Mouse (Mus musculus) liver, embryonic 14.5 days (tissue): ENCODE measurements at regions not wholly inside any gene's neighbourhood (a gene's known extent, or its start where the extent isn't known, plus 50 kb on each side); places are given as distances from the start of the nearest gene placed in this dataset.

Experiments
- ATAC-seq: fragments of 200-750 bp; cut with Nextera tagmentation; 2 replicates; pipeline ENCODE4 v1.8.0; 2017; ENCODE audit warnings: moderate number of reproducible peaks, mild to moderate bottlenecking, moderate library complexity; ENCODE audit not compliant: insufficient read depth
- DNase-seq, 3 experiments: peaks; one replicate each; pipeline ENCODE4 v3.0.0-alpha.2; 2012 to 2013; ENCODE audit warnings: low read depth in 3 of 3, low spot score in 3 of 3
- H3K27ac ChIP-seq: fragments of 300-500 bp; sonication (generic); 2 replicates; pipeline ENCODE4 v1.5.1; 2014; ENCODE audit warnings: moderate library complexity, mild to moderate bottlenecking, control low read depth, inconsistent platforms
- H3K27me3 ChIP-seq: fragments of 300-500 bp; sonication (generic); 2 replicates; pipeline ENCODE4 v1.6.1; 2014; ENCODE audit warnings: mild to moderate bottlenecking, low read length, moderate library complexity; ENCODE audit not compliant: control insufficient read depth, insufficient read depth
- H3K36me3 ChIP-seq: fragments of 300-500 bp; sonication (generic); replicated peaks from 2 replicates; pipeline ENCODE4 v1.6.1; 2014; ENCODE audit warnings: low read depth; ENCODE audit not compliant: control insufficient read depth, insufficient read depth
- H3K4me1 ChIP-seq, 2 experiments: fragments of 200-500 bp in 1 of 2; fragments of 300-500 bp in 1 of 2; sonication (generic) in 1 of 2; replicated peaks; 2 replicates each; pipeline ENCODE4 v1.6.1; 2012 to 2014; ENCODE audit warnings: antibody characterized with exemption in 1 of 2, inconsistent platforms in 1 of 2, low read length in 1 of 2; ENCODE audit not compliant: control insufficient read depth in 2 of 2, insufficient read depth in 2 of 2
- H3K4me2 ChIP-seq: fragments of 300-500 bp; sonication (generic); 2 replicates; pipeline ENCODE4 v1.6.1; 2014; ENCODE audit warnings: low read depth, mild to moderate bottlenecking, control low read depth, moderate library complexity
- H3K4me3 ChIP-seq, 2 experiments: fragments of 200-500 bp in 1 of 2; fragments of 300-500 bp in 1 of 2; sonication (generic) in 1 of 2; 2 replicates each; pipeline ENCODE4 v1.5.1; 2012 to 2014; ENCODE audit warnings: low read depth in 2 of 2, low read length in 2 of 2, mild to moderate bottlenecking in 2 of 2, control low read depth in 1 of 2, inconsistent platforms in 1 of 2, moderate library complexity in 1 of 2; ENCODE audit not compliant: insufficient read depth in 1 of 2
- H3K9ac ChIP-seq: fragments of 300-500 bp; sonication (generic); replicated peaks from 2 replicates; pipeline ENCODE4 v1.6.1; 2014; ENCODE audit warnings: mild to moderate bottlenecking, control low read depth, moderate library complexity
- H3K9me3 ChIP-seq: fragments of 300-500 bp; sonication (generic); 2 replicates; pipeline ENCODE4 v1.6.1; 2016; ENCODE audit warnings: low read length, mixed read lengths; ENCODE audit not compliant: control insufficient read depth
- CTCF ChIP-seq: IDR thresholded peaks from 2 replicates; pipeline ENCODE4 v1.5.1; 2016; ENCODE audit warnings: antibody characterized with exemption, low read depth, control low read depth
- EP300 ChIP-seq: IDR thresholded peaks from 2 replicates; pipeline ENCODE4 v1.6.1; 2016; ENCODE audit warnings: antibody characterized with exemption, low read depth
- WGBS: fragments of 180-500 bp; shearing (Covaris S2); extraction: QIAGEN DNeasy Blood & Tissue Kit; methylation state at CpG from one replicate; pipeline ENCODE4 v1.1.7; 2014; ENCODE audit not compliant: insufficient replicate concordance; 5-methylcytosine and 5-hydroxymethylcytosine counted together

DNA sequence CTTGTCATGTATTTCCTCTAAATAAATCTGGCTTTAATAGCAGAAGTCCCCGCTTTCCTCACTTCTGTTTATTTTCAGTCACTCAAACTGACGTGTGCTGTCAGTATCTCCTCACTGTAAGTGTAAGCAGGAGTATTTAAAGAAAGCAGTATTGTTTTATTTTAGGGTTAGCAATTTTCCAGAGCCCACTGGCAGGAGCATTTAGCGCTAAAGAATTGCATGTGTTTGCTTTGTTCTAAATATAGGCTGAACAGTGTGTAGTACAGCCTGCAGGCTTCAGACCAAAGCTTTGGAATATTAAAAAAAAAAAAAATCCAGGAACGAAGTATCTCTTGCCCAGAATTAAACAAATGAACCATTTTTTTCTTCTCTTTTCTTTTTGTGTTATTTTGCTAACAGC, 277.5 kb upstream of the Bmp2 start:
- ATAC-seq (no peak), DNase-seq (no peak)
- Histone ChIP-seq H3K9ac (no peak overlapping the region), H3K4me1 (no peaks in the 10 kb centered on the region), H3K9me3 (no peaks in the 10 kb centered on the region), H3K27me3 (no peaks in the 10 kb centered on the region), H3K36me3 (no peaks in the 10 kb centered on the region), H3K27ac (no peak overlapping the region), H3K4me2 (no peak overlapping the region), H3K4me3 (no peak overlapping the region)
- WGBS, result 38% methylated on average over 4 of the region's 4 CpGs
- TF ChIP-seq EP300, result no peak
- TF ChIP-seq CTCF, result no peak

- Histone ChIP-seq H3K27ac (no peak overlapping the region), H3K36me3 (no peaks in the 10 kb centered on the region), H3K4me2 (no peak overlapping the region), H3K27me3 (no peaks in the 10 kb centered on the region), H3K9ac (no peak overlapping the region), H3K4me1 (no peaks in the 10 kb centered on the region), H3K4me3 (no peak overlapping the region), H3K9me3 (no peaks in the 10 kb centered on the region)
- TF ChIP-seq EP300 (no peak), CTCF (no peak)
- WGBS, result 36% methylated on average over 4 of the region's 4 CpGs
- ATAC-seq (no peak), DNase-seq (no peak)
Observed at GRCm38 (mm10) chr2:133278546-133278945, 273.4 kb upstream of the Bmp2 start.

DNA sequence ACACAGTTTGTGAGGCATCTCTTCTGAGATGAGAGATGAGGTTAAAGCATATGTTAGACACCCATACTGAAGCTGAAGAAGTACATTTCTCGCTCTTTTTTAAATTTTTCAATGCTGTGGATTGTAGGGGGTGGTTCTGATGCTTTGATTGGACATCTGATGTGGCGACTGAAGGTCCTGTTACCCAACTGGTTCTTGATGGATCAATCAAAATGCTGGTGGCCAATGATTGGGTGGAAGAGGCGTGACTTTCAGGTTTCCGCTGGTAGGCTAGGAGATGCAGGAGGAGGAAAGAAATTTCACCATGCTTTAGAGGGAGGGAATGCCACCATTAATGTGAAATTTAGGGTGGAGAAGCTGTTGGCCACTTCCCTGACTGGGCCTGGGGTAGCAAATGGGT, 272.7 kb upstream of the Bmp2 start:
- Histone ChIP-seq H3K9me3 (no peaks in the 10 kb centered on the region), H3K9ac (no peak overlapping the region), H3K36me3 (no peaks in the 10 kb centered on the region), H3K4me2 (no peak overlapping the region), H3K27ac (no peak overlapping the region), H3K4me3 (no peak overlapping the region), H3K27me3 (no peaks in the 10 kb centered on the region), H3K4me1 (no peaks in the 10 kb centered on the region)
- 53% methylated on average over 4 of the region's 4 CpGs for WGBS
- DNase-seq (no peak), ATAC-seq (no peak)
- TF ChIP-seq EP300 (no peak), CTCF (no peak)

DNA sequence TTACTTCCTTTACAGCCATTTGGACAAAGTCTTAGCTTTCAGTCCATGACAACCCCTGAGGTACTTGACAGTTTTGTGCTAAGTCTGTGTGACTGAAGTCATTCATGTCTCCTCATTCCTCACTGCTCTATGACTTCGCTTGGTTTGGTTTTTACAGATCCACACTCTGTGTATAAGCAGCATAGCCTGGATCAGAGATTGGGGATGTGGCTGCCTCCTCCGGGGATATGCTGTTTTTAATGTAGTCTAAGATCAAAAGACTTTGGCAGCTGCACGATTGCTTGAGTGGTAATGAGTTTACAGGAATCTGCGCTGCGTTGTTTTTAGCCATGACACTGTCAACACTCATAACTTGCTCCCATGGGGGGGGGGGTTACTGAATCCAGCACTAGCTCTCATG, 269.3 kb upstream of the Bmp2 start:
- no peaks in the 10 kb centered on the region for H3K27me3 ChIP-seq
- H3K27ac ChIP-seq, result no peak overlapping the region
- TF ChIP-seq EP300 (no peak), CTCF (no peak)
- DNase-seq (no peak), ATAC-seq (no peak)
- no peak overlapping the region for H3K4me2 ChIP-seq
- no peaks in the 10 kb centered on the region for H3K9me3 ChIP-seq
- H3K4me3 ChIP-seq, result no peak overlapping the region
- H3K36me3 ChIP-seq, result no peaks in the 10 kb centered on the region
- WGBS, result 65% methylated on average over 5 of the region's 5 CpGs
- H3K9ac ChIP-seq, result no peak overlapping the region
- H3K4me1 ChIP-seq, result no peaks in the 10 kb centered on the region

- Histone ChIP-seq H3K9ac (no peak overlapping the region), H3K9me3 (no peaks in the 10 kb centered on the region), H3K4me1 (no peaks in the 10 kb centered on the region), H3K4me3 (no peak overlapping the region), H3K27ac (no peak overlapping the region), H3K36me3 (no peaks in the 10 kb centered on the region), H3K4me2 (no peak overlapping the region), H3K27me3 (no peaks in the 10 kb centered on the region)
- WGBS, result 44% methylated on average over 1 of the region's 1 CpGs
- DNase-seq (no peak), ATAC-seq (no peak)
- TF ChIP-seq CTCF (no peak), EP300 (no peak)
Observed at GRCm38 (mm10) chr2:133283709-133284108, 268.2 kb upstream of the Bmp2 start.

DNA sequence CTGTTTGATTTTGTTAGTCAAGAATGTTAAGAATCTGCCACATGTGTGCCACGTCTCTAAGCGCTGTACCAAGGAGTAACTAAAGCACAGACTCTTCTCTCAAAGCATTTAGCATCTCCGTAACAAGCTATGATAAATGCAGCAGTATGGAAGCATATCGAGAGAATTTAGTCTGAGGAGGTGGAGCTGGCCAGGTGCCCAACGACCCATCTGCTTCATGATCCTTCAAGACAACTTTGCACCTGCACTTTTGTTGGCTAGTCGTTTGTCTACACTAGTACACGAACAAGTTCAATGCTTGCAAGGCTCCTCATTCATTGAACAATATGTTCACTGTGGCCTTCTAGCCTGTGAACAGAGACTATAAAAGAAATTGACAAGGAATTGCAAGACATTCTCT, 257.8 kb upstream of the Bmp2 start:
- H3K27me3 ChIP-seq, result no peaks in the 10 kb centered on the region
- WGBS, result 67% methylated on average over 7 of the region's 7 CpGs
- no peak overlapping the region for H3K9ac ChIP-seq
- no peaks in the 10 kb centered on the region for H3K4me1 ChIP-seq
- H3K4me3 ChIP-seq, result no peak overlapping the region
- no peak overlapping the region for H3K27ac ChIP-seq
- ATAC-seq, result no peak
- no peaks in the 10 kb centered on the region for H3K36me3 ChIP-seq
- H3K9me3 ChIP-seq, result no peaks in the 10 kb centered on the region
- DNase-seq, result no peak
- no peak overlapping the region for H3K4me2 ChIP-seq
- TF ChIP-seq EP300 (no peak), CTCF (no peak)
